14 mouse cellular contexts compared by ENCODE assay signal in genomic region chr9:121293187-121293586, GRCm38 (mm10).
"Had no signal": no experiment of that assay in that cellular context is flagged by ENCODE, and none has a peak within 500 bp of the region (broad histone marks: within the 10 kb centered on the region; RNA-seq: fewer than 3 reads in every experiment).

No protein-coding gene starts in this region.

- H3K4me3 ChIP-seq: midbrain, embryonic 10.5 days; midbrain, embryonic 13.5 days; midbrain, embryonic 15.5 days; neural tube, embryonic 12.5 days; stomach, embryonic 15.5 days had no signal

- DNase-seq: lung, adult 18-20 months; lung, embryonic 14.5 days; lung, postnatal 10 days; lung, postnatal 4 days; right cerebral cortex, postnatal 14 days; thymus, postnatal 14 days; thymus, postnatal 36 days had no signal

- ATAC-seq: midbrain, embryonic 13.5 days; midbrain, embryonic 15.5 days had no signal

- H3K27ac ChIP-seq: liver, embryonic 14.5 days; midbrain, embryonic 10.5 days; midbrain, embryonic 13.5 days; midbrain, embryonic 15.5 days; neural tube, embryonic 12.5 days; stomach, embryonic 15.5 days; stomach, postnatal 0 days had no signal

- H3K27me3 ChIP-seq: midbrain, embryonic 15.5 days; neural tube, embryonic 12.5 days had no signal

- H3K9ac ChIP-seq: liver, embryonic 14.5 days; lung, embryonic 14.5 days; midbrain, embryonic 13.5 days; midbrain, embryonic 15.5 days; neural tube, embryonic 12.5 days; stomach, embryonic 15.5 days had no signal

- H3K9me3 ChIP-seq: midbrain, embryonic 13.5 days; midbrain, embryonic 15.5 days; stomach, embryonic 15.5 days had no signal

- H3K36me3 ChIP-seq: midbrain, embryonic 10.5 days; midbrain, embryonic 13.5 days; midbrain, embryonic 15.5 days; neural tube, embryonic 12.5 days; stomach, embryonic 15.5 days had no signal

- H3K4me2 ChIP-seq: lung, embryonic 14.5 days; midbrain, embryonic 13.5 days; midbrain, embryonic 15.5 days; neural tube, embryonic 12.5 days; stomach, embryonic 15.5 days had no signal
